Comparison of ENCODE assay signal across 9 mouse cellular contexts in genomic region chr19:3581326-3581725, GRCm38 (mm10). TPM values are rescaled to one million over a fixed set of nuclear protein-coding genes. Genes with fewer than 3 reads are reported as not detected.
A peak's percentile ranks its signal among the peaks of the same experiment; 100 is the strongest.
DNase-seq lines count a peak whose midpoint lies in the region; TF ChIP-seq lines count a peak whose summit lies in the region.
"Had no signal": no experiment of that assay in that cellular context is flagged by ENCODE, and none has a peak within 500 bp of the region (broad histone marks: within the 10 kb centered on the region; RNA-seq: fewer than 3 reads in every experiment).

No protein-coding gene starts in this region.

- DNase-seq in heart, adult 18-20 months = peak; percentile 40 to 78
- DNase-seq in heart, postnatal 25 days (ENCODE audit: low spot score) = no peak
- DNase-seq in adrenal gland, postnatal 36 days = peak; percentile 60 to 66
- DNase-seq in frontal cortex, postnatal 14 days (ENCODE audit: low spot score in 2 of 2) = peak; percentile 30 to 66
- peak; percentile 63 to 75 for DNase-seq in layer of hippocampus, postnatal 25 days (ENCODE audit: extremely low spot score in 1 of 2, low spot score in 1 of 2)
- peak; percentile 48 for DNase-seq in mesoderm, embryonic 11.5 days (ENCODE audit: low read depth, low spot score)
- peak; percentile 37 for DNase-seq in thymus, postnatal 0 days (ENCODE audit: low spot score)

- peaks cover 8% of the 10 kb centered on the region for H3K36me3 ChIP-seq in C2C12 (ENCODE audit: control insufficient read depth, insufficient read depth)

- no peak overlapping the region for H3K4me3 ChIP-seq in C2C12 (ENCODE audit: insufficient read depth, poor library complexity, severe bottlenecking)
- H3K4me3 ChIP-seq: liver, embryonic 15.5 days had no signal

- no peaks in the 10 kb centered on the region for H3K27me3 ChIP-seq in C2C12 (ENCODE audit: control insufficient read depth, insufficient read depth, insufficient read length)
- H3K27me3 ChIP-seq: liver, embryonic 15.5 days had no signal

- intact Hi-C loops in heart, postnatal 25 days (cut with DNase I) = no loop called here

- H3K79me2 ChIP-seq in C2C12 (ENCODE audit: control insufficient read depth, insufficient read depth) = no peaks in the 10 kb centered on the region

- TF ChIP-seq CTCF in C2C12 (IDR thresholded peaks at IDR 0.05; ENCODE audit: control insufficient read depth, insufficient read depth, insufficient read length) = peak; percentile 11

- H3K79me3 ChIP-seq in C2C12 (ENCODE audit: low read depth) = no peaks in the 10 kb centered on the region

- H3ac ChIP-seq in C2C12 (ENCODE audit: control insufficient read depth, insufficient read length, low read depth) = no peak overlapping the region

TF ChIP-seq in C2C12, 6 proteins besides CTCF, POLR2A, EP300 and RAD21:
- TF ChIP-seq MYOG (IDR thresholded peaks at IDR 0.05; ENCODE audit: control insufficient read depth, extremely low read depth, insufficient read length) (no peak), MYOD1 (IDR thresholded peaks at IDR 0.05; ENCODE audit: control insufficient read depth, insufficient read length, low read depth) (no peak), CEBPB (IDR thresholded peaks at IDR 0.05; ENCODE audit: low read depth) (no peak), USF1 (IDR thresholded peaks at IDR 0.05; ENCODE audit: low read depth) (no peak), FOSL1 (IDR thresholded peaks at IDR 0.05; ENCODE audit: insufficient read depth, low read length, poor library complexity, severe bottlenecking) (no peak), MAX (IDR thresholded peaks at IDR 0.05) (no peak)

RNA-seq across cellular contexts. Expression of gene Ppp6r3, which starts 5.8 kb away (rescaled TPM):
- total RNA-seq in heart, adult 18-20 months (2021) = 10 to 100 TPM; 69.6 to 70.7 TPM
- 10 to 100 TPM; 68.8 to 83.0 TPM for total RNA-seq in heart, postnatal 25 days (2021)
- 18.1 TPM for polyA plus RNA-seq in C2C12 (2012; fragmentation: generic; extraction: Trizol)
- 10 to 100 TPM; 92.7 to 98.6 TPM for total RNA-seq in adrenal gland, postnatal 36 days (2021)
- 10 to 100 TPM; 79.6 to 91.7 TPM for total RNA-seq in layer of hippocampus, postnatal 25 days (2021)
- polyA plus RNA-seq in thymus, postnatal 0 days (2015; fragmentation: Nextera tagmentation; extraction: Ambion mirVana) = 49.9 and 52.0 TPM in 2 replicates
